Mouse (Mus musculus): ENCODE measurements around the gene Dhx29. TPM values are rescaled to one million over a fixed set of nuclear protein-coding genes. Genes with fewer than 3 reads are reported as not detected.

Dhx29 gene
- polyA plus RNA-seq, 1 experiment from 2014 or later: 30.7 TPM

DNA sequence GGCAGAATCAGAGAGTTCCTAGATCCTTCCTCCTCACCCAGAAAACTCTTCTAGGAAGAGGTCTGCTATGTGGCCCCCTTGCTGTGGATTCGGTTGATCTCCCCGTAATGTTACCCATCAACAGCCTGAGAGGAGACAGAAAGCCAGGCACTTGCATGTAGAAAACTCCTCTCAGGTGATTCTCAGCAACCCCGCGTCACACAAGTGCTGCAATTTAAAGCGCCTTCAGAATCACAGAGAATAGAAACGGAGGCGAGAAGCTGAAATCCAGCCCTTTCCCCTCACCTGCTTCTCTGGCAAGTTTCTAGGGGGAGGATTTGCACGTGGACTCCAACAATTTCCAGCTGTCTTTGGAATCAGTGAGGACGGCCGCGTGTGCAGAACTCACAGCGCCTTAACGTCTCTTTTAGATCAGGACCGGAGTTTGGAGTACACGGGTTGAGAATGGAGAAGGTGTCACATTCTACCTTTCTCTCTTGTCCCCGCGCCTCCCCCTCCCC lies 59.2 kb downstream of the Dhx29 start:
- DNase-seq (ENCODE audit: low spot score): peak; percentile 23

DNA sequence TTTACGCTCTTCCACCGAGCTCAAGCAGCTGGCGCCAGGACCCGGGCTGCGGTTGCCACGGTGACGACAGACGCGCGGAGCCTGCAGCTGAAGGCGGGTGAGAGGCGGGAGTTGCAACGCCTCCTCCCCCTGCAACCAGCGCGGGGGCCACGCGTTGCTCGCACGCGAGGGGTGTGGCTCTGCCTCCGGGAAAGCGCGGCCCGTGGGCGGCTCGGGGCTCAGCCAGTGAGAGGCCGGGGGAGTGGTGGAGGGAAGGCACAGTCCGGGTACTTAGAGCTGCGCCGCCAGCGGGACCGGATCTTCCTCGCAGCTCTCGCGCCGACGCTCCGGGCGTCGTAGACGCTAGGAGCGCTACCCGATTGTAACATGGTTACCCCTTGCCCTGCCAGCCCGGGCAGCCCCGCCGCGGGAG lies 60.3 kb downstream of the Dhx29 start, which contains the start of gene Ccno:
TSS of gene Ccno (plus strand) at position 271 of the 412 bp plus-strand sequence.
- DNase-seq (ENCODE audit: low spot score): peak; percentile 97

DNA sequence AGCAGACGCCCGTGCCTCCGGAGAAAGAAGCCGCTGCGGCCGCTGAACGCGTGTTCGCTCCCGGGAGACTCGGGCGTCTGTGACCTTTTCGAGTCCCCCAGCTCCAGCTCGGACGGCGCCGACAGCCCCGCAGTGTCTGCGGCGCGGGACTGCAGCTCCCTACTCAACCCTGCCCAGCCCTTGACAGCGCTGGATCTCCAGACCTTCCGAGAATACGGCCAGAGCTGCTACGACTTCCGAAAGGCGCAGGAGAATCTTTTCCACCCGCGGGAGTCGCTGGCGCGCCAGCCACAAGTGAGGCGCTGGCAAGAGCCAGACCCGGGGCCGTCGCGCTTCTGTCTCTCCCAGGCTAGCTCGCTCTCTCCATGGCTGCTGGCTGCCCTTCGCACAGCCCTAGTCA lies 60.7 kb downstream of the Dhx29 start:
- DNase-seq (ENCODE audit: low spot score): no peak

DNA sequence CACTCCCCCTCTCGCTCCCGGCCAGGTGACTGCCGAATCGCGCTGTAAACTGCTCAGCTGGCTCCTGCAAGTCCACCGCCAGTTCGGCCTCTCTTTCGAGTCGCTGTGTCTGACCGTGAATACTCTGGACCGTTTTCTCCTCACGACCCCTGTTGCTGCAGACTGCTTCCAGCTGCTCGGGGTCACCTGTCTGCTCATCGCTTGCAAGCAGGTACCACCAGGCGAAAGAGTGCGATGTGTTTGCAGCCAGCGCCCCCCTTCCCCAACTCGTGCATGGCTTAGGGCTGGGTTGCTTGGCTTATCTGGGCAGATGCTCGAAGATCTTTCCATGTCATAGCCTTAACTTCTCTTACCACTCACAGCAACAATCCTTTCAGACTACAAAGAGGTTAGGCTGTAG lies 61.6 kb downstream of the Dhx29 start:
- DNase-seq (ENCODE audit: low spot score): no peak

DNA sequence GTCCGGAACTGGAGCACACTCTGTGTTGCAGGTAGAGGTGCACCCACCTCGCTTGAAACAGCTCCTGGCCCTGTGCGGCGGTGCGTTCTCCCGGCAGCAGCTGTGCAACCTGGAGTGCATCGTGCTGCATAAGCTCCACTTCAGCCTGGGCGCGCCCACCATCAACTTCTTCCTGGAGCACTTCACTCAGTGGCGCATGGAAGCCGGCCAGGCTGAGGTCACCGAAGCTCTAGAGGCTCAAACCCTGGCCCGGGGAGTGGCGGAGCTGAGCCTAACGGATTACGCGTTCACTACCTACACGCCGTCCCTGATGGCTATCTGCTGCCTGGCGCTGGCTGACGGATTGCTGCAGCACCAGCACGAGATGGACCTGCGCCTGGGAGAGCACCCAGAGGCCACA lies 62.3 kb downstream of the Dhx29 start:
- DNase-seq (ENCODE audit: low spot score): no peak

DNA sequence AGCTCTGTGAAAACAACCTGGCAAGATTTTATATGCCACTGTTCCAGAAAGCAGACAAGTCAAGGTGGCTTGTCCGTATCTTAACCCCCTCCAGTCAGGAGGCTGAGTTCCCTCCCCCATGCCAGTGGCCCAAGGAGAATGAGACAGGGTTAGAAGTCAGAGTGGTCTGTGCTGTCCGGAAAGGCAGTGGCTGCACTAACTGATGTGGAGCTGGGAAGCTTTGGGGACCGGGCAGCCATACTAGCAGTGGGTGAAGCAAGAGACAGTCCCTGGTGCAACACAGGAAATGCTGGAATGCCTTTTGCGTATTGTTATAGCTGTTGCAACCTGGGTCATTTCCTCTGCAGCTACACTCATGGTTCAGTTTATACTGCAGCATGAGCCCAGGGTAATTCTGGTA lies 63.1 kb downstream of the Dhx29 start:
- DNase-seq (ENCODE audit: low spot score): no peak

DNA sequence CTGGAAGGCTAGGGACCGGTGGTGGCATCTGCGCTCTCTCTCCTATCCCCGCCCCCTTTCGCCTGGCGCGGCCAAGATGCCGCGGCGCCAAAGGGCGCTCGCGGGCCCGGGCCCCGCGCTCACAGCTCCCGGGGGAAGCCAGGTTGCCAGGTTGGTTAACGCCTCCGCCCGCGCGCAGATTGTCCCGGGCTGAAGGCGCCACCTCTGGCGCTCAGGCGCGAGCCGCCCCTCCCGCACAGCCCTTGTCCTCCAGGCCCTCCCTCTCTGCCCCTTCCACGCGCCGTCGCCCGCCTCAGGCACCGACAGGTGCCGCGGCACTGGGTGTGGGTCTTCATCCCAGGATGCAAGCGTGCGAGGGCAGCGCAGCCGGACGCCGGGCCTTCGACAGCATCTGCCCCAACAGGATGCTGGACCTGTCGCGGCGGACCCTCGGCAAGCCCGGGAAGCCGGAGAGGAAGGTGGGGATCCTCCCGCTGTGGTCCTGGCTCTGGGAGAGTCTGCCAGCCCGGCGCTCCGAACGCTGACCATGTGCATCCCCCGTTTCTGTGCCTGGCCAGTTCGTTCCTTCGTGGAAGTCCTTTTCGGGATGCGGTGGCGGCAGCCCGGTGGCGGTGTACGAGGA lies 66.4 kb downstream of the Dhx29 start, which contains the start of gene Mcidas:
TSS of gene Mcidas (plus strand) at position 315 of the 622 bp plus-strand sequence.
- DNase-seq (ENCODE audit: low spot score): peak; percentile 25

DNA sequence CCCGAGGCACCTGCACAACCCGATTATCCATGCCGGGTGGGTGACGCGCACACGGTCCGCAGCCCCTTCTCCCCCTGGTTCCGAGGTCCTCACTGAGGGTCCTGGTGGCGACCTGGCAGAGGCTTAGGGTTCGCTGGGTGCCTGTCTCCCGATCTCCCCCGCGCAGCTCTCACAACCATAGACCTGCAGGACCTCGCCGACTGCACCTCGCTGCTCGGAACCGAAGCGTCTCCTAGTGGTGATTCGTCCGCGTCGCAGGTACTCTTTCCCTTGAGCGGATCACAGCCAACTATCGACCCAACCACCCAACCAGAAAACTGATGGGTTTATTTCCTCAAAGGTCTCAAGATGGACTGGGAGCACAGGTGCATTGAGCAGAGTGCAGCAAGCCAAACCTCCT lies 66.9 kb downstream of the Dhx29 start:
- peak; percentile 70 for DNase-seq (ENCODE audit: low spot score)

DNA sequence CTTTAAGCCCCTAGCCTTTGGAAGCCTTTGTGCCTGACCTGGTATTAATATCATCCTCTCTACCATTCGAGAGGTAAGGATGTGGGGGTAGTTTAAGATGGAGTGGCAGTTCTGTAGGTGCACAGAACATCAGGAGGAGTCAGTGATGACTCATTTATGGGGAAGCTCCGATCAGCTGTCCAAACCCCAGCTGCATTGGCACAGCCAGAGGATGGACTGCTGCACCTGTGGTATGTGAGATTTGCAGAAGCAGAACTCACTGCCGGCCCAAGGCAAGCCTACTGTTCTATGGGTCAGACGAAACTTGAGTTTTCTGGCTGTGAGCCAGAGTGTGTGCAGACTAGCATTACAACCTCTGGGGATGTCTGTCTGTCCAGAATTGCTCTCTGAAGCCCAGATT lies 69.2 kb downstream of the Dhx29 start:
- no peak for DNase-seq (ENCODE audit: low spot score)

DNA sequence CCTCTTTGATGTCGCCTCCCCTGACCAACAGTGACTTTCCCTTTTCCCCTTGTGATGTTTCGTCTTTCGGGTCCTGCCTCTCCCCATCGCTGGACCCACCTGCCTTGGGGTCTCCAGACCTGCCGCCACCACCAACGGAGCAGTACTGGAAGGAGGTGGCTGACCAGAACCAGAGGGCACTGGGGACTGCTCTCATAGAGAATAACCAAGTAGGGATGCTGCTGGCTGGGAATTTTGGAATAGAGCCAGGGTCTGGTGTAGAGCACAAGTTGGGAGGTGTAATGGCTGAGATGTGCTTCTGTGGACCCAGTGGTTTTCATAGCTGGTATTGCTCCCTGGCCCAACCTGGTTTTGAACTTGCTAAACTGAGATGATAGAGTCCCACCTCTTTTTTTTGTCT lies 70.1 kb downstream of the Dhx29 start:
- no peak for DNase-seq (ENCODE audit: low spot score)

DNA sequence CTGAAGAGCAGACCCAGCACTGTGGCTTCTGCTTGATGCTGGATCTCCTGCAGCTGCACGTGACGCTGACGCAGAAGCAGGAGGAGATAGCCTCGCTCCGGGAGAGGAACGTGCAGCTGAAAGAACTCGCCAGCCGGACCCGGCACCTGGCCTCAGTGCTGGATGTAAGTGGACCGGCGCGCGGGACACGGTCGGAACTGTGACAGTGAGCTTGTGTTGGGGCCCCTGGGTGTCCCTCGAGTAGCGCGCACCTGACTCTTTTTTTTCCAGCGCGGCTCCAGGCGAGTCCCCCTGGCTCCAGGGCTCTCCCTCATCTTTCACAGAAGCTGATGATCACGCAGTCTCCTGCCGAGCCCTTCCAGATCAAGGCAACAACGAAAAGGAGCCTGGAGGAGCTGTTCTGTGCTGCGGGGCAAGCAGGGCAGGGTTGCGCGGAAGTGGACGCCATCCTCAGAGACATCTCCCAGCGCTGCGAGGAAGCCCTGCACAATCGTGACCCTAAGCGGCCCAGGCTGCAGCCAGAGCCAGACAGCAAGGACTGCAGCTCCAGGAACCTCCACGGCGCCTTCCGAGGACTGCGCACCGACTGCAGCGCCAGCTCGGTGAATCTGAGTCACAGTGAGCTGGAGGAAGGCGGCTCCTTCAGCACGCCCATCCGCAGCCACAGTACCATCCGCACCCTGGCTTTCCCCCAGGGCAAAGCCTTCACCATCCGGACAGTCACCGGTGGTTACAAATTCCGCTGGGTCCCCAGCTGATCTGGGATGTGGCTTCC lies 71.4 kb downstream of the Dhx29 start:
- peak; percentile 32 for DNase-seq (ENCODE audit: low spot score)

DNA sequence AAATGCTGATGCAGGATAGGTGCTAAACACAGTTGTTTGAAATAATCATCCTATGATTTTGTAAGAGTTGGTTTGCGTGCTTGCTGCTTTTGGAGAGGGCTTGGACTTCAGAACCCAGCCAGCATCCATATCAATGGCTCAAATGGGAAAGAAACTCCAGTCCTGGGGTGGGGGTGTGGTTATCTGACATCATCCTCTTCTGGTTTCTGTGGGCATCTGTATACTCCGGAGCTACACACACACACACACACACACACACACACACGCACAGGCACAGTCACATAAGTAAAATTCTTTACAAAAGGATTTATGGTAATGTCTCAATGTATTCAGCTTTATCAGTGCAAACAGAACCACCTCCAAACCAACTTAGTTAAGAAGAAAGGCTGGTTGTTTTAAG lies 72.8 kb downstream of the Dhx29 start:
- DNase-seq (ENCODE audit: low spot score): no peak

DNA sequence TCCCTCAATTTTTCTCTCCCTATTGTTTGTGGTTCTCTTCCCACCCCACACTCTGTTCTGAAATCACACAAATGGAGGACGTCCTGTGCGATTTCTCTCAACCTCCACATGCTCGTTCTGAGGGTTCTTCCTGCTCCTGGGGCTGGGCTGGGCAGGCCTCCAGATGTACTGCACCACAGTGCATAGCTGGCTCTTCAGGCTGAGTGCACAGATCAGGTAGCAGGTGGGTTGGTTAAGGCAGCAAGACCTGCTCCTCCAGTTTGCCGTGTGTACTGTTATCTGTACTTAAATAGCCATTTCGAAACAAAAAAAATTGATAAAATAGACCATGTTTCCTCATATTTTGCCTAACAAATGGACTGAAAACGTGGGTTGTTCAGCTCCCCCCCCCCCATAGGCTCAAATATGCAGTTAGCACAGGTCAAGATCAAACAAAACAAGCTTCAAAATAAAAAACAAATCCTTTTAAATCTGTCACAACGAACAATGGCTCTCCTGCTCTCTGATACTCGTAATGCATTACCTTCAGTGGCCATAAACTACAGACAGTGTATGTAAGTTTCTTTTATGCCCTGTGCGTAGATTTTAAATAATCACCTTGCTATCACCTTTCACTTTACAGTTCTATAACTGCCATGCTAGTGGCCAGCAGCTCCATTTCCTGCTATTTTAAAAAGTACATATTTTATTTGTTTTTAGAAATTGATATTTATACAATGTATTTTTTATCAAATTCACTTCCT lies 73.5 kb downstream of the Dhx29 start:
- peak; percentile 30 for DNase-seq (ENCODE audit: low spot score)

DNA sequence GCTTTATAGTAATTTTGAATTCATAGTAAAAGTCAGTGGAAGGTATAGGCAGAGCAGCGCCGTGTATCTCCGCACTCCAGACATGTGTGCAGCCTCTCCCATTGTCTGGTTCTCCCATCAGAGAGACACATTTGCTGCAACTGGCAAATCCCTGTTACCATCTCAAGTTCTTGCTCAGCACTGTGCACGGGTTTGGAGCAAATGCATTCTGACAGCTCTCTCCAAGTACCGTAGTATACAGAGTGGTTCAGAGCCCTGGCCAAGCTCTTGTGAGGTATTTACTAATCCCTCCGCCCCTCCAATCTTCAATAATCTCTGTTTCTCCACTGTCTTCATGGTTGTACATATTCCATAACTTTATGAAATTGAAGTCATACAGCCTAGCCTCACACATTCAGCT lies 85.4 kb downstream of the Dhx29 start:
- DNase-seq (ENCODE audit: low spot score): no peak

DNA sequence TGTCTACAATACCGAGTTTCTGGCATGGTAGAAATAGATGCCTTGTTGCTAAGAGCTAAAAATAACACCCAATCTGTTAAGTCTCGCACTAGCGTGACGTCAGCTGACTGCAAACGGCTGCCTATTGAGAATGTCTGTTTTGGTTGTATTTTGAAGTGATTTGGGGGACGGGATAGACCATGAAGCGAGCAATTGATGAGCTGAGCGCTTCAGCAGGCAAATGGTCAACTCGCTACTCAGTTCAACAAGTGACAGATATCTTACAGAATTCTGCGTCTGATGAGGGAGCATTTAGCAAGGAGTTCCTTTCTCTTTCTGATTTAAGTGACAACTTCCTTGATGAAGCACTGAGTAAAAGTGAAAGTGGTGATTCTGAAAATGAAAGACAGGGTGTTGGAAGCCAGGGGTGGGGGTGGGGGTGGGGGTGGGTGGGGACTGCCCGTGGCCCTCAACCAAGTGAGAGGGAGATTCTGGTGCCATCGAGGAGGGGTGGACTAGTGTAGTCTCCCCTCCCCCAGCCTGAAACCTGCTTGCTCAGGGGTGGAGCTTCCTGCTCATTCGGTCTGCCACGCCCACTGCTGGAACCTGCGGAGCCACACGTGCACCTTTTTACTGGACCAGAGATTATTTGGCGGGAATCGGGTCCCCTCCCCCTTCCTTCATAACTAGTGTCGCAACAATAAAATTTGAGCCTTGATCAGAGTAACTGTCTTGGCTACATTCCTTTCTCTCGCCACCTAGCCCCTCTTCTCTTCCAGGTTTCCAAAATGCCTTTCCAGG lies 86.1 kb downstream of the Dhx29 start:
- peak; percentile 68 for DNase-seq (ENCODE audit: low spot score)

Other genes with a start within 250 kb of the Dhx29 start
- 18.1 and 19.9 TPM in 2 replicates for gene Plpp1, start 126.7 kb upstream of the Dhx29 start, polyA plus RNA-seq (2015; fragmentation: Nextera tagmentation; extraction: Ambion mirVana)
- 54.6 and 56.2 TPM in 2 replicates for gene Mtrex, start 56 bp upstream of the Dhx29 start, polyA plus RNA-seq (2015; fragmentation: Nextera tagmentation; extraction: Ambion mirVana)
- 1.2 TPM in 2 replicates for gene Ccno, start 60.3 kb downstream of the Dhx29 start, polyA plus RNA-seq (2015; fragmentation: Nextera tagmentation; extraction: Ambion mirVana)
- gene Mcidas, start 66.4 kb downstream of the Dhx29 start, polyA plus RNA-seq (2015; fragmentation: Nextera tagmentation; extraction: Ambion mirVana): 0.20 and 0.28 TPM in 2 replicates
- gene Cdc20b, start 107.7 kb downstream of the Dhx29 start, polyA plus RNA-seq (2015; fragmentation: Nextera tagmentation; extraction: Ambion mirVana): 0.21 and 0.22 TPM in 2 replicates
- gene Gpx8, start 119.0 kb downstream of the Dhx29 start, polyA plus RNA-seq (2015; fragmentation: Nextera tagmentation; extraction: Ambion mirVana): 20.6 and 22.4 TPM in 2 replicates
- 334 and 382 TPM in 2 replicates for gene Gzma, start 173.5 kb downstream of the Dhx29 start, polyA plus RNA-seq (2015; fragmentation: Nextera tagmentation; extraction: Ambion mirVana)